Mouse (Mus musculus) hindbrain, embryonic 10.5 days (tissue): ENCODE results near the gene Ces2a. TPM values are rescaled to one million over a fixed set of nuclear protein-coding genes. Genes with fewer than 3 reads are reported as not detected.

Source experiments
- DNase-seq: peaks from one replicate; pipeline ENCODE4 v3.0.0-alpha.2; 2017; ENCODE audit warnings: low spot score
- H3K27ac ChIP-seq: fragments of 300-500 bp; sonication (generic); 2 replicates; pipeline ENCODE4 v1.5.1; 2016; ENCODE audit warnings: mild to moderate bottlenecking, moderate library complexity
- H3K27me3 ChIP-seq: fragments of 300-500 bp; sonication (generic); 2 replicates; pipeline ENCODE4 v1.6.1; 2016; ENCODE audit warnings: mild to moderate bottlenecking; ENCODE audit not compliant: poor library complexity, insufficient read depth, severe bottlenecking
- H3K36me3 ChIP-seq: fragments of 300-500 bp; sonication (generic); 2 replicates; pipeline ENCODE4 v1.6.1; 2016; ENCODE audit warnings: mild to moderate bottlenecking, moderate library complexity
- H3K4me1 ChIP-seq: fragments of 300-500 bp; sonication (generic); replicated peaks from 2 replicates; pipeline ENCODE4 v1.6.1; 2016; ENCODE audit warnings: mild to moderate bottlenecking
- H3K4me3 ChIP-seq: fragments of 300-500 bp; sonication (generic); 2 replicates; pipeline ENCODE4 v1.5.1; 2016; ENCODE audit warnings: mild to moderate bottlenecking, moderate library complexity
- H3K9me3 ChIP-seq: fragments of 300-500 bp; sonication (generic); 2 replicates; pipeline ENCODE4 v1.6.1; 2016; ENCODE audit warnings: mild to moderate bottlenecking, moderate library complexity
- WGBS: fragments of 180-500 bp; shearing (Covaris S2); methylation state at CpG from one replicate; pipeline ENCODE4 v1.1.7; 2016; 5-methylcytosine and 5-hydroxymethylcytosine counted together
- polyA plus RNA-seq: library from polyadenylated mRNA; unstranded; fragments of >200 nt; fragmentation: Nextera tagmentation; extraction: Ambion mirVana; gene quantifications from 2 replicates; pipeline ENCODE4 v1.2.1, GENCODE M21; 2016

The Ces2a gene
- polyA plus RNA-seq = not detected in 2 replicates

GRCm38 (mm10) chr8:104733753-104734152 is at the start of gene Ces2a:
Ces2a (plus strand) TSS chr8:104734003.
- DNase-seq = no peak
- Histone ChIP-seq H3K9me3 (no peaks in the 10 kb centered on the region), H3K4me1 (no peaks in the 10 kb centered on the region), H3K27me3 (no peaks in the 10 kb centered on the region), H3K36me3 (no peaks in the 10 kb centered on the region), H3K27ac (no peak within 1 kb of the TSS), H3K4me3 (no peak within 1 kb of the TSS)
- 66% methylated on average over 1 of the region's 1 CpGs for WGBS

GRCm38 (mm10) chr8:104688433-104688832 is 45.4 kb upstream of the Ces2a start:
- WGBS = 80% methylated on average over 4 of the region's 4 CpGs
- Histone ChIP-seq H3K27me3 (no peaks in the 10 kb centered on the region), H3K27ac (no peak overlapping the region), H3K9me3 (no peaks in the 10 kb centered on the region), H3K4me1 (no peaks in the 10 kb centered on the region), H3K36me3 (no peaks in the 10 kb centered on the region), H3K4me3 (no peak overlapping the region)
- DNase-seq = no peak

- H3K27me3 ChIP-seq = no peaks in the 10 kb centered on the region
- H3K4me1 ChIP-seq = no peaks in the 10 kb centered on the region
- no peaks in the 10 kb centered on the region for H3K36me3 ChIP-seq
- no peak for DNase-seq
- 0 out of 2 replicates have a peak, but pooled peaks cover 5% of the 10 kb centered on the region for H3K9me3 ChIP-seq
- 94% methylated on average over 2 of the region's 2 CpGs for WGBS
- no peak overlapping the region for H3K4me3 ChIP-seq
- H3K27ac ChIP-seq = no peak overlapping the region
Measured at GRCm38 (mm10) chr8:104698556-104698955, 35.2 kb upstream of the Ces2a start.

- WGBS = 88% methylated on average over 2 of the region's 2 CpGs
Measured at GRCm38 (mm10) chr8:104701900-104702299, 31.9 kb upstream of the Ces2a start.

GRCm38 (mm10) chr8:104721166-104721565 is 12.6 kb upstream of the Ces2a start:
- Histone ChIP-seq H3K9me3 (no peaks in the 10 kb centered on the region), H3K27ac (no peak overlapping the region), H3K27me3 (no peaks in the 10 kb centered on the region), H3K4me3 (no peak overlapping the region), H3K36me3 (no peaks in the 10 kb centered on the region), H3K4me1 (no peaks in the 10 kb centered on the region)
- 87% methylated on average over 8 of the region's 8 CpGs for WGBS
- DNase-seq = no peak

More at GRCm38 (mm10) chr8:104701900-104702299, 31.9 kb upstream of the Ces2a start:
- Histone ChIP-seq H3K9me3 (0 out of 2 replicates have a peak, but pooled peaks cover 5% of the 10 kb centered on the region), H3K4me1 (no peaks in the 10 kb centered on the region), H3K4me3 (no peak overlapping the region), H3K36me3 (no peaks in the 10 kb centered on the region), H3K27me3 (no peaks in the 10 kb centered on the region), H3K27ac (no peak overlapping the region)
- DNase-seq = no peak

- Histone ChIP-seq H3K27ac (no peak overlapping the region), H3K36me3 (no peaks in the 10 kb centered on the region), H3K9me3 (no peaks in the 10 kb centered on the region), H3K4me3 (no peak overlapping the region), H3K4me1 (no peaks in the 10 kb centered on the region), H3K27me3 (no peaks in the 10 kb centered on the region)
- DNase-seq = no peak
- 89% methylated on average over 4 of the region's 4 CpGs for WGBS
Measured at GRCm38 (mm10) chr8:104731451-104731850, 2.4 kb upstream of the Ces2a start.

- DNase-seq = no peak
- no peaks in the 10 kb centered on the region for H3K27me3 ChIP-seq
- no peak overlapping the region for H3K27ac ChIP-seq
- H3K4me1 ChIP-seq = no peaks in the 10 kb centered on the region
- 76% methylated on average over 6 of the region's 6 CpGs for WGBS
- no peaks in the 10 kb centered on the region for H3K9me3 ChIP-seq
- no peak overlapping the region for H3K4me3 ChIP-seq
- no peaks in the 10 kb centered on the region for H3K36me3 ChIP-seq
Measured at GRCm38 (mm10) chr8:104731969-104732368, 1.8 kb upstream of the Ces2a start.

GRCm38 (mm10) chr8:104742039-104742438 is 8.2 kb downstream of the Ces2a start:
- no peak for DNase-seq
- Histone ChIP-seq H3K27me3 (no peaks in the 10 kb centered on the region), H3K27ac (no peak overlapping the region), H3K4me1 (no peaks in the 10 kb centered on the region), H3K9me3 (0 out of 2 replicates have a peak, but pooled peaks cover 2% of the 10 kb centered on the region), H3K4me3 (no peak overlapping the region), H3K36me3 (no peaks in the 10 kb centered on the region)
- 89% methylated on average over 1 of the region's 1 CpGs for WGBS

GRCm38 (mm10) chr8:104743410-104743809 is 9.6 kb downstream of the Ces2a start:
- no peaks in the 10 kb centered on the region for H3K27me3 ChIP-seq
- H3K36me3 ChIP-seq = no peaks in the 10 kb centered on the region
- H3K9me3 ChIP-seq = 0 out of 2 replicates have a peak, but pooled peaks cover 2% of the 10 kb centered on the region
- WGBS = 68% methylated on average over 3 of the region's 3 CpGs
- no peak overlapping the region for H3K4me3 ChIP-seq
- H3K4me1 ChIP-seq = no peaks in the 10 kb centered on the region
- DNase-seq = no peak
- H3K27ac ChIP-seq = no peak overlapping the region

- DNase-seq = no peak
- WGBS = 93% methylated on average over 1 of the region's 1 CpGs
- H3K36me3 ChIP-seq = no peaks in the 10 kb centered on the region
- no peak overlapping the region for H3K4me3 ChIP-seq
- H3K27ac ChIP-seq = no peak overlapping the region
- no peaks in the 10 kb centered on the region for H3K9me3 ChIP-seq
- H3K4me1 ChIP-seq = no peaks in the 10 kb centered on the region
- no peaks in the 10 kb centered on the region for H3K27me3 ChIP-seq
Measured at GRCm38 (mm10) chr8:104752818-104753217, 19.0 kb downstream of the Ces2a start.

GRCm38 (mm10) chr8:104757621-104758020 is 23.8 kb downstream of the Ces2a start:
- Histone ChIP-seq H3K27me3 (no peaks in the 10 kb centered on the region), H3K27ac (no peak overlapping the region), H3K9me3 (no peaks in the 10 kb centered on the region), H3K4me1 (no peaks in the 10 kb centered on the region), H3K36me3 (no peaks in the 10 kb centered on the region), H3K4me3 (no peak overlapping the region)
- 62% methylated on average over 1 of the region's 1 CpGs for WGBS
- no peak for DNase-seq

GRCm38 (mm10) chr8:104758209-104758608 is 24.4 kb downstream of the Ces2a start:
- 91% methylated on average over 2 of the region's 2 CpGs for WGBS
- no peaks in the 10 kb centered on the region for H3K27me3 ChIP-seq
- DNase-seq = no peak

GRCm38 (mm10) chr8:104761126-104761525 is 27.3 kb downstream of the Ces2a start:
- no peaks in the 10 kb centered on the region for H3K9me3 ChIP-seq
- DNase-seq = no peak
- no peaks in the 10 kb centered on the region for H3K36me3 ChIP-seq
- no peak overlapping the region for H3K4me3 ChIP-seq
- 81% methylated on average over 4 of the region's 4 CpGs for WGBS
- H3K27me3 ChIP-seq = no peaks in the 10 kb centered on the region
- no peaks in the 10 kb centered on the region for H3K4me1 ChIP-seq
- H3K27ac ChIP-seq = no peak overlapping the region

More at GRCm38 (mm10) chr8:104758209-104758608, 24.4 kb downstream of the Ces2a start:
- H3K36me3 ChIP-seq = no peaks in the 10 kb centered on the region
- no peak overlapping the region for H3K27ac ChIP-seq
- no peak overlapping the region for H3K4me3 ChIP-seq
- H3K9me3 ChIP-seq = no peaks in the 10 kb centered on the region
- no peaks in the 10 kb centered on the region for H3K4me1 ChIP-seq

GRCm38 (mm10) chr8:104766485-104766884 is 32.7 kb downstream of the Ces2a start:
- no peaks in the 10 kb centered on the region for H3K36me3 ChIP-seq
- H3K4me1 ChIP-seq = no peaks in the 10 kb centered on the region
- H3K9me3 ChIP-seq = no peaks in the 10 kb centered on the region
- no peak overlapping the region for H3K4me3 ChIP-seq
- no peaks in the 10 kb centered on the region for H3K27me3 ChIP-seq
- 74% methylated on average over 4 of the region's 4 CpGs for WGBS
- no peak overlapping the region for H3K27ac ChIP-seq
- DNase-seq = no peak
